Mouse (Mus musculus): ENCODE measurements around the gene Decr2. TPM values are rescaled to one million over a fixed set of nuclear protein-coding genes. Genes with fewer than 3 reads are reported as not detected.

Decr2 gene
- polyA plus RNA-seq (2012; rRNA removed) = 32.5 and 34.7 TPM in 2 replicates
- polyA plus RNA-seq (2014; fragmentation: Nextera tagmentation; extraction: Ambion mirVana) = 19.0 and 23.3 TPM in 2 replicates

GRCm38 (mm10) chr17:26089905-26090632 lies at the start of gene Decr2:
TSS of gene Decr2 (minus strand) at chr17:26090337.
- WGBS = 2% methylated on average over 30 of the region's 32 CpGs
- no peaks in the 10 kb centered on the region for H3K27me3 ChIP-seq (ENCODE audit: control insufficient read depth, insufficient read depth, low read length)
- peak within 1 kb of the TSS; percentile 57 for H3K4me3 ChIP-seq (replicated peaks; ENCODE audit: low read length)
- ATAC-seq (ENCODE audit: low FRiP score, low read depth) (peak; percentile 89), DNase-seq (ENCODE audit: low spot score) (peak; percentile 92)
- no peaks in the 10 kb centered on the region for H3K4me1 ChIP-seq (ENCODE audit: control insufficient read depth, insufficient read depth, low read length)
- H3K27ac ChIP-seq (replicated peaks; ENCODE audit: low read depth, low read length) = peak within 1 kb of the TSS; percentile 58
- 0 out of 2 replicates have a peak, but pooled peaks cover 10% of the 10 kb centered on the region for H3K36me3 ChIP-seq (ENCODE audit: control insufficient read depth, insufficient read depth, low read length)
- peak within 1 kb of the TSS; percentile 83 for H3K4me2 ChIP-seq (replicated peaks; ENCODE audit: low read depth, low read length, severe bottlenecking)
- peak within 1 kb of the TSS; percentile 71 for H3K9ac ChIP-seq (ENCODE audit: low read depth, low read length, severe bottlenecking)
- TF ChIP-seq POLR2A (IDR thresholded peaks at IDR 0.05; ENCODE audit: borderline replicate concordance, extremely low read depth, insufficient read depth, insufficient read length) = no peak
- H3K9me3 ChIP-seq (ENCODE audit: control insufficient read depth, low read length) = no peaks in the 10 kb centered on the region

- DNase-seq (ENCODE audit: low spot score) = peak; percentile 45
- ATAC-seq (ENCODE audit: low FRiP score, low read depth) = peak; percentile 46
- Histone ChIP-seq H3K9ac (ENCODE audit: low read depth, low read length, severe bottlenecking) (peak overlapping the region; percentile 95), H3K9me3 (ENCODE audit: control insufficient read depth, low read length) (no peaks in the 10 kb centered on the region), H3K36me3 (ENCODE audit: control insufficient read depth, insufficient read depth, low read length) (peaks cover 16% of the 10 kb centered on the region), H3K4me2 (replicated peaks; ENCODE audit: low read depth, low read length, severe bottlenecking) (peak overlapping the region; percentile 82), H3K27me3 (ENCODE audit: control insufficient read depth, insufficient read depth, low read length) (no peaks in the 10 kb centered on the region), H3K27ac (replicated peaks; ENCODE audit: low read depth, low read length) (peak overlapping the region; percentile 93), H3K4me3 (replicated peaks; ENCODE audit: low read length) (peak overlapping the region; percentile 92), H3K4me1 (ENCODE audit: control insufficient read depth, insufficient read depth, low read length) (peaks cover 18% of the 10 kb centered on the region)
- TF ChIP-seq POLR2A (IDR thresholded peaks at IDR 0.05; ENCODE audit: borderline replicate concordance, extremely low read depth, insufficient read depth, insufficient read length) = no peak
- 1% methylated on average over 30 of the region's 58 CpGs for WGBS
Observed at GRCm38 (mm10) chr17:26138901-26139381, 48.8 kb upstream of the Decr2 start.

- Histone ChIP-seq H3K36me3 (ENCODE audit: control insufficient read depth, insufficient read depth, low read length) (peaks cover 11% of the 10 kb centered on the region), H3K27ac (replicated peaks; ENCODE audit: low read depth, low read length) (peak within 1 kb of the TSS; percentile 93), H3K27me3 (ENCODE audit: control insufficient read depth, insufficient read depth, low read length) (no peaks in the 10 kb centered on the region), H3K9ac (ENCODE audit: low read depth, low read length, severe bottlenecking) (peak within 1 kb of the TSS; percentile 95), H3K9me3 (ENCODE audit: control insufficient read depth, low read length) (no peaks in the 10 kb centered on the region), H3K4me1 (ENCODE audit: control insufficient read depth, insufficient read depth, low read length) (peaks cover 18% of the 10 kb centered on the region), H3K4me3 (replicated peaks; ENCODE audit: low read length) (peak within 1 kb of the TSS; percentile 92), H3K4me2 (replicated peaks; ENCODE audit: low read depth, low read length, severe bottlenecking) (peak within 1 kb of the TSS; percentile 82)
- WGBS = 0% methylated on average over 38 of the region's 42 CpGs
- DNase-seq (ENCODE audit: low spot score) (peak; percentile 95), ATAC-seq (ENCODE audit: low FRiP score, low read depth) (peak; percentile 99)
- peak; percentile 86 for TF ChIP-seq POLR2A (IDR thresholded peaks at IDR 0.05; ENCODE audit: borderline replicate concordance, extremely low read depth, insufficient read depth, insufficient read length)
Observed at GRCm38 (mm10) chr17:26138239-26138836, 48.2 kb upstream of the Decr2 start, which contains the start of gene Axin1. TSS of gene Axin1 (plus strand) at chr17:26138688.

GRCm38 (mm10) chr17:26137751-26138130 lies 47.6 kb upstream of the Decr2 start:
- Histone ChIP-seq H3K4me2 (replicated peaks; ENCODE audit: low read depth, low read length, severe bottlenecking) (peak overlapping the region; percentile 82), H3K36me3 (ENCODE audit: control insufficient read depth, insufficient read depth, low read length) (peaks cover 5% of the 10 kb centered on the region), H3K4me1 (ENCODE audit: control insufficient read depth, insufficient read depth, low read length) (peaks cover 18% of the 10 kb centered on the region), H3K27me3 (ENCODE audit: control insufficient read depth, insufficient read depth, low read length) (no peaks in the 10 kb centered on the region), H3K27ac (replicated peaks; ENCODE audit: low read depth, low read length) (peak overlapping the region; percentile 53), H3K4me3 (replicated peaks; ENCODE audit: low read length) (peak overlapping the region; percentile 92; the same call in 1 of the 2 replicates), H3K9ac (ENCODE audit: low read depth, low read length, severe bottlenecking) (0 out of 2 replicates have a peak overlapping the region, but pooled peaks have one; percentile 95), H3K9me3 (ENCODE audit: control insufficient read depth, low read length) (no peaks in the 10 kb centered on the region)
- ATAC-seq (ENCODE audit: low FRiP score, low read depth) = no peak
- DNase-seq (ENCODE audit: low spot score) = no peak
- WGBS = 80% methylated on average over 2 of the region's 2 CpGs
- TF ChIP-seq POLR2A (IDR thresholded peaks at IDR 0.05; ENCODE audit: borderline replicate concordance, extremely low read depth, insufficient read depth, insufficient read length) = no peak

- ATAC-seq (ENCODE audit: low FRiP score, low read depth) (no peak), DNase-seq (ENCODE audit: low spot score) (no peak)
- peaks cover 18% of the 10 kb centered on the region for H3K4me1 ChIP-seq (ENCODE audit: control insufficient read depth, insufficient read depth, low read length)
- no peak for TF ChIP-seq POLR2A (IDR thresholded peaks at IDR 0.05; ENCODE audit: borderline replicate concordance, extremely low read depth, insufficient read depth, insufficient read length)
- peaks cover 3% of the 10 kb centered on the region; the same call in 1 of the 2 replicates for H3K36me3 ChIP-seq (ENCODE audit: control insufficient read depth, insufficient read depth, low read length)
- no peaks in the 10 kb centered on the region for H3K27me3 ChIP-seq (ENCODE audit: control insufficient read depth, insufficient read depth, low read length)
- no peak overlapping the region for H3K9ac ChIP-seq (ENCODE audit: low read depth, low read length, severe bottlenecking)
- WGBS = 80% methylated on average over 11 of the region's 11 CpGs
- H3K4me3 ChIP-seq (replicated peaks; ENCODE audit: low read length) = no peak overlapping the region
- no peak overlapping the region for H3K4me2 ChIP-seq (replicated peaks; ENCODE audit: low read depth, low read length, severe bottlenecking)
- no peak overlapping the region for H3K27ac ChIP-seq (replicated peaks; ENCODE audit: low read depth, low read length)
- no peaks in the 10 kb centered on the region for H3K9me3 ChIP-seq (ENCODE audit: control insufficient read depth, low read length)
Observed at GRCm38 (mm10) chr17:26137106-26137750, 47.1 kb upstream of the Decr2 start.
